Mouse (Mus musculus) bone marrow, adult 2 months (tissue): Measurements from ENCODE around the gene Mpc1. TPM values are rescaled to one million over a fixed set of nuclear protein-coding genes. Genes with fewer than 3 reads are reported as not detected.

ENCODE experiments used
- H3K27ac ChIP-seq: fragments of 200-500 bp; 2 replicates; pipeline ENCODE4 v1.5.1; 2012; ENCODE audit warnings: low read depth, mild to moderate bottlenecking, control low read depth, inconsistent platforms, low read length; ENCODE audit not compliant: control insufficient read depth, poor library complexity, insufficient read depth
- H3K4me1 ChIP-seq: fragments of 200-500 bp; 2 replicates; pipeline ENCODE4 v1.6.1; 2011; ENCODE audit warnings: low read length; ENCODE audit not compliant: control insufficient read depth, insufficient read depth
- H3K4me3 ChIP-seq: fragments of 200-500 bp; replicated peaks from 2 replicates; pipeline ENCODE3; 2011; ENCODE audit warnings: mild to moderate bottlenecking, low read depth, low read length, control low read depth; ENCODE audit not compliant: control insufficient read depth
- CTCF ChIP-seq: fragments of 200-500 bp; IDR thresholded peaks from 2 replicates; pipeline ENCODE4 v1.5.1; 2011; ENCODE audit warnings: low read length, control low read depth; ENCODE audit not compliant: control insufficient read depth, insufficient read depth
- POLR2A ChIP-seq: fragments of 200-500 bp; IDR thresholded peaks from 2 replicates; pipeline ENCODE4 v1.6.1; 2011; ENCODE audit warnings: low read depth, mild to moderate bottlenecking, control low read depth, low read length, borderline replicate concordance; ENCODE audit not compliant: control insufficient read depth
- WGBS: fragments of 180-500 bp; shearing (Covaris S2); methylation state at CpG from one replicate; pipeline ENCODE4 v1.1.7; 2018; 5-methylcytosine and 5-hydroxymethylcytosine counted together
- polyA plus RNA-seq: library from polyadenylated mRNA; stranded (reverse); fragments of >200 nt; gene quantifications from 2 replicates; pipeline ENCODE4 v1.2.4, GENCODE M21; 2011; ENCODE audit warnings: low replicate concordance; ENCODE audit not compliant: missing spikeins, insufficient read depth, insufficient read length

Gene Mpc1
- polyA plus RNA-seq: 26.7 and 40.1 TPM in 2 replicates

- H3K4me3 ChIP-seq: peak within 1 kb of the TSS; percentile 86
Measured at GRCm38 (mm10) chr17:8282821-8283525, at the start of gene Mpc1. TSS of gene Mpc1 (plus strand) at chr17:8282904.

GRCm38 (mm10) chr17:8233618-8234214 lies 49.0 kb upstream of the Mpc1 start:
- Histone ChIP-seq H3K27ac (peak overlapping the region; percentile 37), H3K4me3 (no peak overlapping the region), H3K4me1 (peaks cover 12% of the 10 kb centered on the region)
- 40% methylated on average over 15 of the region's 15 CpGs for WGBS
- no peak for TF ChIP-seq CTCF
- TF ChIP-seq POLR2A: no peak

More at GRCm38 (mm10) chr17:8282821-8283525, at the start of gene Mpc1:
- TF ChIP-seq CTCF: no peak
- TF ChIP-seq POLR2A: peak; percentile 56; the same call in 1 of the 2 replicates
- no peaks in the 10 kb centered on the region; the same call in 1 of the 2 replicates for H3K4me1 ChIP-seq
- under 1% methylated on average over 35 of the region's 35 CpGs for WGBS
- peak within 1 kb of the TSS; percentile 79 for H3K27ac ChIP-seq

GRCm38 (mm10) chr17:8234537-8234936 lies 48.2 kb upstream of the Mpc1 start:
- 57% methylated on average over 4 of the region's 4 CpGs for WGBS
- Histone ChIP-seq H3K27ac (no peak overlapping the region), H3K4me1 (peaks cover 12% of the 10 kb centered on the region), H3K4me3 (no peak overlapping the region)
- TF ChIP-seq POLR2A: no peak

GRCm38 (mm10) chr17:8235743-8236142 lies 47.0 kb upstream of the Mpc1 start, which contains the start of gene Ccr6:
TSS of gene Ccr6 (plus strand) at chr17:8236043.
- 6% methylated on average over 3 of the region's 3 CpGs for WGBS
- H3K4me3 ChIP-seq: no peak within 1 kb of the TSS
- H3K27ac ChIP-seq: no peak within 1 kb of the TSS
- no peak for TF ChIP-seq POLR2A
- no peak for TF ChIP-seq CTCF
- H3K4me1 ChIP-seq: peaks cover 12% of the 10 kb centered on the region

- no peak for TF ChIP-seq POLR2A
- no peak for TF ChIP-seq CTCF
- 49% methylated on average over 15 of the region's 15 CpGs for WGBS
- Histone ChIP-seq H3K27ac (no peak overlapping the region; the same call in 1 of the 2 replicates), H3K4me1 (peaks cover 12% of the 10 kb centered on the region), H3K4me3 (no peak overlapping the region)
Measured at GRCm38 (mm10) chr17:8238012-8238710, 44.5 kb upstream of the Mpc1 start.

DNA sequence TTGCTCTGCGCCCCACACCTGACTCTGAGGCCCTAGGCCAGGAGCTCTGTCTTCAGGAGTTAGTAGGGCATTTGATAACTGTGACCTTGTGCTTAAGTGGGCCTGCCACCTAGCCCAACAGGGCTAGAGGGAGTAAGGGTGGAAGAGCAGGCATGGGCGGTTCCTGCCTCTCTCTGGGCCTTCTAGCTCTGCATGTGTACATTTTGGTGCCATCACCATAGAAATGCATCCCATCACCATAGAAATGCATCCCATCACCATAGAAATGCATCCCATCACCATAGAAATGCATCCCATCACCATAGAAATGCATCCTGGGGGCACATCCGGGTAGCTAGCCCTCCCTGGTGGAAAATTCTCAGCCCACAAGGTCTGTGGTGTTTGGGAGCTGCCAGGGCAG lies 43.1 kb upstream of the Mpc1 start:
- Histone ChIP-seq H3K4me1 (peaks cover 8% of the 10 kb centered on the region; the same call in 1 of the 2 replicates), H3K27ac (no peak overlapping the region), H3K4me3 (no peak overlapping the region)
- WGBS: 59% methylated on average over 3 of the region's 3 CpGs
- TF ChIP-seq POLR2A (no peak), CTCF (no peak)

DNA sequence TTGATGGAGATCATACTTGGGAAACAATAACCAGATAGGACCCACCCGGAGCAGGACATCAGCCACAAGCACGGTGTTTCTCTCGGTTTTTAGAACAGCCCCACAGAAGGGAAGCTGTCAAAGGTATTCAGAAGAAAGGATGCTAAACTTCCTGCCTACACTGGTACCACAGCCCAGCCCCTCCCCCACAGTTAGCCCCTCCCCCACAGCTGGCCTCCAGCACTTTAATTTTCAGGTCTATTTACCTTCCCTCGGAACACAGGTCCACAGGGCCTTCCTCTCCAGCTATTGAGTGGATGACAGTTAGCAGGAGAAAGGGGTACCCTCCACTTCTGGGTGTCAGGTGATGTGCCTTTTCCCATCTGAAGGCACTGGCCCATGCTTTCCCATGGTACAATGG lies 42.2 kb upstream of the Mpc1 start:
- no peak overlapping the region for H3K27ac ChIP-seq
- H3K4me3 ChIP-seq: no peak overlapping the region
- WGBS: 42% methylated on average over 4 of the region's 4 CpGs
- TF ChIP-seq POLR2A (no peak), CTCF (no peak)
- peaks cover 7% of the 10 kb centered on the region; the same call in 1 of the 2 replicates for H3K4me1 ChIP-seq

GRCm38 (mm10) chr17:8241645-8242044 lies 41.1 kb upstream of the Mpc1 start:
- Histone ChIP-seq H3K4me3 (no peak overlapping the region), H3K27ac (no peak overlapping the region), H3K4me1 (peaks cover 5% of the 10 kb centered on the region; the same call in 1 of the 2 replicates)
- WGBS: 85% methylated on average over 12 of the region's 12 CpGs
- no peak for TF ChIP-seq CTCF
